Mouse (Mus musculus) left cerebral cortex, postnatal 25 days (tissue): ENCODE results near the gene Ndufb6. TPM values are rescaled to one million over a fixed set of nuclear protein-coding genes. Genes with fewer than 3 reads are reported as not detected.
"Not testable (repeated sequence)": the region's sequence is repeated elsewhere in the genome, so short reads cannot be mapped to it uniquely, and the experiment has no call there.

ENCODE experiments used
- DNase-seq, 2 experiments: peaks; one replicate each; pipeline ENCODE4 v3.0.0; 2022; ENCODE audit warnings: low spot score in 2 of 2, mixed read lengths in 1 of 2
- intact Hi-C: fragments of 180-260 bp; cut with DNase I; formaldehyde crosslinking; loops from one replicate; pipeline ENCODE4 v1.15.1; 2025
- total RNA-seq, 2 experiments: library from RNA; stranded (reverse); gene quantifications; 2 replicates each; pipeline ENCODE4 v1.2.3; 2021

Ndufb6 gene
- total RNA-seq = 100 to 1,000 TPM; 183 to 190 TPM

GRCm38 (mm10) chr4:40279276-40279900 lies at the start of gene Ndufb6:
Gene Ndufb6 (minus strand): TSS chr4:40279421.
- DNase-seq = peak; percentile 93 to 96
- intact Hi-C loops = loop anchor here (1.0 to 2.0 kb wide), 2 partner anchors 10 to 137 kb away; partner anchors contain the start of genes Aco1, Smim27 and Topors

DNA sequence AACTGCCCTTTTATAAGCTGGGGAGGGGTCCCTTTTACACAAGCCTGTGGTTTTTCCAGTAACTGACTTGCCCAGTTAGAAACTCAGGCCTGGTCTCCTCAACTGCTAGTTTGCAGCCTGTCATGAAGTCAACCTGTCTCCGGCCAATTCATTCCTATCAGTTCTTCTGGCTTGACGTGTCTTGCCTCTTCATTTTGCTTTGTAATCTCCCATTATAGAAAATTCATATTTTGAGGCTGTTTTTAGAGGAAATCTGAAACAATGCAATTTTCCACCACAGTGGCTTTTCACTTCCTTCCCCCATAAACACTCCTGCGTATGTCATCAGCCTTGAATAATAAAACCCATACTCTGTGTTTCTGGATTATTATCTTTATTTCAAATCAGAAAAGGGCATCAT lies 47.9 kb upstream of the Ndufb6 start:
- DNase-seq = no peak
- intact Hi-C loops = no loop called here

DNA sequence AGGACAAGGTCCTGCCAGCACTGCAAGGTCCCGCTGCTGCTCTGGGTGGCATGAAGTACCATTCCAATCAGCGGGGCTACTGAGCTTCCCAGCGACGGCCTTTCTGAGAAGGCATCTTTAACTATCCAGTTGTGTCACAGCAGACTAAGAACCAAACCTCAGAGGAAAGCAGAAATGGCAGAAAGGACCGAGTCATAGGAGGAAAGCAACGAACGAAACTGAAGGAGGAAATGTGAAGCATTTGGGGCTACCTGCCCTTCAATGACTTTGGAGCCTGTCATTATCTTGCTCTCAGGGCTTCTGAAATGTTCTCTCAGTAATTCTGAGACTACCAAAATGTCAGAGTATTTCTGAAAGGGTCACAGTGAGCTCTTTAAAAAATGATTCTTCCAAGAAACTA lies 45.4 kb upstream of the Ndufb6 start:
- intact Hi-C loops = no loop called here
- no peak for DNase-seq

GRCm38 (mm10) chr4:40317404-40317803 lies 38.2 kb upstream of the Ndufb6 start:
- intact Hi-C loops = no loop called here
- DNase-seq = no peak

DNA sequence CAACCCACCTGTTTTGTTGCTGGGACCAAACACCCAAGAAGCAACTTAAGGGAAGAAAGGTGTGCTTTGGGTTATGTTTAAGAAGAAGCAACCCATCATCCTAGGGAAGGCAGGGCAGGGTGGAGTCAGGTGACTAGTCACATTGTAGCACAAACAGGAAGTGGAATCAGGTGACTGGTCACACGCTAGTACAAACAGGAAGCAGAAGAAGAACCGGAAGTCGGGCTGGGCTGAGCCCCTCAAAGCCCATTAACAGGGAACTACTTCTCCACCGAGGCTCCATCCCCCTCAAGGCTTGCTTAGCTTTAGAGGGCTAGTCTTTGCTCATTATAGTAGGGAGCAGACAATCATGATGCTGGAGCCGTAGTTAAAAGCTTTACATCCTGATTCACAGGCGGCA lies 33.8 kb upstream of the Ndufb6 start:
- DNase-seq = no peak
- intact Hi-C loops = no loop called here

GRCm38 (mm10) chr4:40312213-40312612 lies 33.0 kb upstream of the Ndufb6 start:
- DNase-seq = no peak
- intact Hi-C loops = no loop called here

GRCm38 (mm10) chr4:40310796-40311383 lies 31.7 kb upstream of the Ndufb6 start:
- intact Hi-C loops = no loop called here
- no peak for DNase-seq

DNA sequence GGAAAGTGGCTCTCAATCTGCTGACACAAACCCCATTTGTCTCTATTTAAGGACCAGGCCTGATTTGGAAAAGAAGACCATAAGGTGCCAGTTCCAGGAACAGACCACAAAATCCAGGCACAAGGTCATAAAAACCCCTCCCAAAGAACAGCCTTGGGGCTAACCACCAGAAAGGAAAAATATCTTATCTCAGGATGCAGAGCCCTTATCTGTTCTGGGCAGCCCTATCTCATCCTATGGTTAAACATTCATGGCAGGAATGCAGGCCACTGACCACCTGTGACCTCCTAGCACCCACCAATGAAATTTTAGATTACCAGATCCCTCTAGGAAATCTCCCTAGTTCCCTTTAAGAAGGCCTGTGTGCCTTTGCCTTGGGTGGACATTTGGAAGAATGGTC lies 30.5 kb upstream of the Ndufb6 start:
- no peak for DNase-seq
- intact Hi-C loops = no loop called here

DNA sequence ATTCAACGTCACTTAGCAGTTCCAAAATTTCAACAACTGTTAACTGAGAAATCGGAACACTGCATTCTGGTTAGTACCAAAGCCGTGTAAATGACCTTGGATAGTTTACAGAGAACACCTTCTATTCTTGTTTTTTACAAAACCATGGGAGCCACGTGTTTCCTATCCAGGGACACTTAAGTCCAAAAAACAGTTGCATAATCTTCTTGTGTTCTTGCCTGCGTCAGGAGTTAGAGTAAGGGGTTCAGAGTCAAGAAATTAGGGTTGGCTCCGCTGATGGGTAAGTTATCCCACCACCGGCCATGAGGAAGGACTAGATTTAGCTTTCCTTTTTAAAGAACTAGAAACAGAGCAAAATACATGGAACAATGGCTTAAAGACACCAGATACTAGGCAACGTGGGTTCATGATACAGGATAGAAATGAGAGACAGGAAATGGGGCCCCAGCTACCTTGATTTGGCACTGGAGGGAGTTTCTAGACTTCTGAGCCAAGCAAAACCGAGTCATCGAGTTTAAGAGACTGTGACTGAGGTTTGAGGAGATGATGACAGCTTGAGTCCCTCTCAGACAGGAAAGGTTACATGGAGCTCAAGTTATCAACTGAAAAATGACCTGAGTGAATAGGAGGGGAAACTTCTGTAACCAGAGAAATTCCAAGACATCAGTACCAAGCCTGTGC lies 23.4 kb upstream of the Ndufb6 start:
- intact Hi-C loops = loop anchor here (5.0 kb wide), 2 partner anchors 50 to 205 kb away; no protein-coding TSS in a partner anchor
- no peak for DNase-seq

DNA sequence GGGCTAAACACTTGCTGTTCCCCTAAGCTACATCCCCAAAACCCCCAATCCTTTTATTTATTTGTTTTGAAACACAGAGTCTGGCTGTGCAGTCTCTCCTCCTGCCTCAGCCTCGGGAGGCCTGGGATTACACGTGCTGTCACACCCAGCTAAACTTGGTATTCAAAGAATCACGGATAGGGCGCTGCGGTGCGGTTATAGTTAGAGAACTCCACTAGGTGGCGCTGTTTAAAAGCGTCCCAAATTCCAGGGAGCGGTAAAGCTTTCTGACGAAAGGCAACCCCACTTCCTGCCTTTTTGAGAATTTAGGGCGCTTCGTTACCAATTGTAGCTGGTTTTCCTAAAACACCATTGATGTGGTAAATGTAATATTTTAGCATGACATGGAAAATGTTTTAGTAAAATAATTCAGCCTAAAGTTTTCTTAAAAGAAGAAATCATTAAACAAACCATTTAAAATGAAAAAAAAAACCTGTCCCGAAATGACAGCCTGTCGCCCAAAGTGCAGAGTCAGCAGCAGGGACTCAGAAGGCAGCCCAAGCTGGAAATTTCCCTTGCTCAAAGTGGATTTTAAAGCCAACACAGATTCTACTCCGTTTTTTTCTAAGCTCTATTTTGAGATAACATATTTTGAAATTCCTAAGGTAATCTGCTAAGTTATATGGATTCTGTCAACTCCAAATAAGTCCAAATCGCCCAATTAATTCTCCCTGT lies 22.0 kb upstream of the Ndufb6 start:
- DNase-seq = peak; percentile 79 to 92
- intact Hi-C loops = loop anchor here (1.0 to 5.0 kb wide), 4 partner anchors 51 to 381 kb away; partner anchors contain the start of gene Tmem215

DNA sequence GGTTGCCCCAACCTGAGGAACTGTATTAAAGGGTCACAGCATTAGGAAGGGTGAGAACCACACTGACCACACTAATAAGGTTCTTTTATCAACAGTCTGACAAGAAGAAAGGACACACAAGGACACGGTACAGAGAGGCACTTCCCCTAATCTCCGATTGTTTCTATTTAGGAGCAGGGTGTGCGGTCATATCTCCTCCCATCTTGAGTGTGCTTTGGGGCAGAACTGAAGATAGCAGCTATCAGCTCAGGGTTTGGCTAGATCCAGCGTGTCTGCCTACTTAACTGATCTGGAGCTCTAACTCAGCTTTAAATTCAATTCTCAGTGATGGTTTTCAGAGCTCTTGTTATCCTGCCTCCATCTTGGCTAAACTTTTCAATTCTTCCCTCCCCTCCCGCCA lies 19.9 kb upstream of the Ndufb6 start:
- intact Hi-C loops = no loop called here
- no peak for DNase-seq

DNA sequence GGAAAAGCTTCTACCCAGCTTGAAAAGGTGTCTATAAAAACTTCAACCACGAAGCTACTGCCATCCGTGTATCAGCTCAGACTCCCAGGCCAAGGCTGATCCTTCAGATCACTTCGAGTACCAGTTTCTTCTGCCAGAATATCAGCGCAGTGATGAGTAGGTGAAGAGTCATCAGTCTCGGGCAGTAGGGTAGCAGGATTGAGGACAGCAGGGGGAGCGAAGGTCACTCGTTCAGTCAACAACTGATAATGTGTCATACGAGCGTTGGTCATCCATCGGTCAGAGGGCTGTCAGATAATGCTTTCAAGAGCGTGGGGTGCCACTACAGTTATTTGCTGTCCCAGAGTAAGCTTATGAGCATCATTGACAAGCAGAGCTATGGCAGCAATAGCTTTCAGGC lies 12.3 kb upstream of the Ndufb6 start:
- not testable (repeated sequence) for DNase-seq

DNA sequence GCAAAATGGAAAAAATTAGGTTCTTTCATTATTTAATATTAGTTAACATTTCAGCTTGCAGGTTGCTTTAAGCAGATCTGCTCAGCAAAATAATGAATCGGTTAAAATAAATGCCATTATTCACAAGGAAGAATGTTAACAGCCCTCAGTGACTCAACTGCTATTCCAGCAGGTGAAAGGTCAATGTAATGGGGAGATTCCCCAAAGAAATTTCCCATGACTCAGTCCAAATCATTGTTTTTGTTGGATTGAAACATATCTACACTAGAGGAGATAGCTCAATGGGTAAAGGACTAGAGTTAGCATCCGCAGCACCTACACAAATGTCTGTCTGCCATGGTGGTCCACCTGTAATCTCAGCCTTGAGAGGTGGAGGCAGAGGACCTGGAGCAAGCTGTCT lies 9.8 kb upstream of the Ndufb6 start:
- intact Hi-C loops = loop anchor here (5.0 kb wide), 2 partner anchors 107 to 393 kb away; no protein-coding TSS in a partner anchor

More for the DNA sequence above, 12.3 kb upstream of the Ndufb6 start:
- intact Hi-C loops = not testable (repeated sequence)

GRCm38 (mm10) chr4:40287415-40287814 lies 8.2 kb upstream of the Ndufb6 start:
- intact Hi-C loops = loop anchor here (5.0 kb wide), 2 partner anchors 105 to 395 kb away; no protein-coding TSS in a partner anchor
- no peak for DNase-seq

More for the DNA sequence above, 9.8 kb upstream of the Ndufb6 start:
- DNase-seq = no peak

DNA sequence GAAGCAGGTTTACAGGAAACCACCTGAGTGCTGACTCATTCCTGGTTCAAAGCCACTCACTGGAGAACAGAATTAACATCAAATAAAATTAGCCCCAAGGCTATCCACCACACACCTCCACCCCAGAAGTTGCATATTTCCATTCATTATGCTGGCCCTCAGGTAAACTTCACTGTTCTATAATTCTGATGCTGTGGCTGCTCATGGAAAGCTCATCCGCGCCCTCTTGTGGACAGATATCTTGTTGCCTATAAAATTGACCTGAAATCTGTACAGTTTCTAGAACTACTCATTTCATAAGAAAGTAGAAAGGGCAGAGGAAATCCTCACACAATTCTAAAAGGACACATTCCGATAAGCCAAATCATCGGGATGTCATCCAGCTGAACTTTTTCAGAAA lies 6.4 kb upstream of the Ndufb6 start:
- intact Hi-C loops = loop anchor here (2.0 to 5.0 kb wide), 3 partner anchors 103 to 397 kb away; no protein-coding TSS in a partner anchor
- DNase-seq = peak; percentile 78 to 79

GRCm38 (mm10) chr4:40278880-40279275 lies 343 bp downstream of the Ndufb6 start:
- intact Hi-C loops = loop anchor here (1.0 to 2.0 kb wide), 2 partner anchors 10 to 136 kb away; partner anchors contain the start of genes Aco1, Smim27 and Topors

GRCm38 (mm10) chr4:40269430-40270032 lies 9.7 kb downstream of the Ndufb6 start, which contains the start of the genes Smim27 and Topors:
Gene Smim27 (plus strand): TSS chr4:40269579.
Gene Topors (minus strand): TSS chr4:40269850.
- intact Hi-C loops = loop anchor here (1.0 to 2.0 kb wide), 2 partner anchors 10 to 127 kb away; partner anchors contain the start of genes Aco1 and Ndufb6

More at GRCm38 (mm10) chr4:40278880-40279275, 343 bp downstream of the Ndufb6 start:
- no peak for DNase-seq

DNA sequence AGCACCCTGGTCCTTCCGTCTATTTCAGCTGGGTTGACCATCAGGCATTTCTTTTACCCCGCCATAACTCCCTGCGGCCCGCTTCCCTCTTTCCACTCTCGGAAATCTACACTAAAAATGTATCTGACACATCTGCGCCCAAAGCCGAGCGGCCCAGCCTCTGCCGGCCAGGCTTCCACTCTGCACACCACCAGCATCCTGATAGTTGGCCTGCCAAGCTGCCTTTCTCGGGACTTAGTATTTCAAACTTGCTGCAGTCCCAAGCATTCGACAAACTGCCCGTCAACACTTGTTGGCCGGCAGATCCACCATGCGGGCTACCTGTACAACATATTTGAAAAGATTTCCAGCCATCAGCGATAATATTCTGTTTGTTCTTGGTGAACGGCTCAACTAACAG lies 10.4 kb downstream of the Ndufb6 start:
- no peak for DNase-seq
- intact Hi-C loops = loop anchor here (1.0 to 2.0 kb wide), 2 partner anchors 10 to 126 kb away; partner anchors contain the start of genes Aco1 and Ndufb6

More at GRCm38 (mm10) chr4:40269430-40270032, 9.7 kb downstream of the Ndufb6 start, which contains the start of the genes Smim27 and Topors:
- peak; percentile 96 to 98 for DNase-seq
